Mouse (Mus musculus): ENCODE measurements at regions not wholly inside any gene's neighbourhood (a gene's known extent, or its start where the extent isn't known, plus 50 kb on each side); places are given as distances from the start of the nearest gene placed in this dataset.

DNA sequence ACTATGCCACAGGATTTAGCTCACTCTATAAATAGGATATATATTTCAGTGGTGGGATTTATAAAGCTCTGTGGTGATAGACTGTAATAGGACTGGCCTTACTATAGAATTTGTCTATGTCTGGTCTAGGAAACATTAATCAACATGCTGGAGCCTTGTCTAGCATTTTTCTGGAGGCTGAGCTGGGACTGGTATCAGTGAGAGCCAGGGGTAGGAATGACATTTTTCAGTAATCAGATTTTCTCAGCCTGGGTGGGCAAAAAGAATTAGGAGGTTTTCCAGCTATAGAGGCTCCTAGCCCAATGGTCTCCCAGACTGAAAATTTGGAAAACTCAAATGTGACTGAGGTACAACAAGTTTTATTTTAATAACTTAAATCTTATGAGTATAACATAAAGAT lies 142.3 kb upstream of the Adra1d start:
- TF ChIP-seq CTCF (IDR thresholded peaks at IDR 0.05; ENCODE audit: low read depth): no peak
- TF ChIP-seq EP300 (optimal IDR thresholded peaks at IDR 0.05): no peak

Measured in stomach, postnatal 0 days (tissue).